Mouse (Mus musculus): ENCODE measurements around the gene Sv2a.

The Sv2a gene

DNA sequence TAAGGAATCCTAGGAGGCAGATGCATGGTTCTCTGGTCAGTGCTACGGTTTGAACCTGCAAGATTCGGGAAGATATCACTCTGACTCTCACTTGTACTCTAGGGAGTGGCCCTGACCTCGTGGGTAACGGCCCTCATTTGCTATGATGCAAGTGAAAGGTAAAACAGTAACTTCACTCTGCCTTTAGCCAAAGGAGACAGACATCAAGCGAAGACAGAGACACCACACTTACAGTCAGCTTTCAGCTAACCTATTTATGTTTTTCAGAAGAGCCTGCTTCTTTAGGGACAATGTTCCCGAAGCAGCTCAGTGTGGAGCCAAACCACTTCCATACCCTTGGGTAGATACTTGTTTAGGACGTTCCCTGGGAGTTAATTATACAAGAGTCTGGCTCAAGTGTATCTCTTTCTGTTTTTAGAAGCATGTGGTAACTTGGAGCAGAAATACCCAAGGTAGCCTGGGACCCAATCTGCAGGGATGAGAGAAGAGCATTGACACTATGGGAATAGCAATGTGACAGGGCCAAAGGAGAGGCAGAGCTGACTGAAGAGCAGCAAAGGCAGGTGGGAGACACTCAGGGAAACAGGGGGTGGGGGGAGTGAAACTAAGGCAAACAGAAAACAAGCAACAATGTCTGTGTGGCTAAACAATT, 63.1 kb downstream of the Sv2a start:
- no peak for DNase-seq (ENCODE audit: low spot score in 2 of 2)
